Mouse (Mus musculus) lung, postnatal 0 days (tissue): ENCODE measurements at regions not wholly inside any gene's neighbourhood (a gene's known extent, or its start where the extent isn't known, plus 50 kb on each side); places are given as distances from the start of the nearest gene placed in this dataset.

ENCODE experiments used
- ATAC-seq: fragments of 200-750 bp; cut with Nextera tagmentation; 2 replicates; pipeline ENCODE4 v1.8.0; 2017; ENCODE audit warnings: moderate library complexity
- DNase-seq: peaks from one replicate; pipeline ENCODE4 v3.0.0-alpha.2; 2016; ENCODE audit warnings: low spot score
- H3K27ac ChIP-seq: fragments of 300-500 bp; sonication (generic); 2 replicates; pipeline ENCODE4 v1.5.1; 2014; ENCODE audit warnings: antibody characterized with exemption, mild to moderate bottlenecking, low read length, mixed read lengths
- H3K27me3 ChIP-seq: fragments of 300-500 bp; sonication (generic); replicated peaks from 2 replicates; pipeline ENCODE4 v1.6.1; 2014; ENCODE audit warnings: low read length, mixed read lengths; ENCODE audit not compliant: insufficient read depth
- H3K36me3 ChIP-seq: fragments of 300-500 bp; sonication (generic); 2 replicates; pipeline ENCODE4 v1.6.1; 2014; ENCODE audit warnings: low read length, mixed read lengths; ENCODE audit not compliant: insufficient read depth
- H3K4me1 ChIP-seq: fragments of 300-500 bp; sonication (generic); 2 replicates; pipeline ENCODE4 v1.6.1; 2014; ENCODE audit warnings: antibody characterized with exemption, low read depth, low read length, mixed read lengths; ENCODE audit not compliant: insufficient read depth
- H3K4me2 ChIP-seq: fragments of 300-500 bp; sonication (generic); replicated peaks from 2 replicates; pipeline ENCODE4 v1.6.1; 2014; ENCODE audit warnings: low read depth, mild to moderate bottlenecking, low read length, moderate library complexity, mixed read lengths
- H3K4me3 ChIP-seq: fragments of 300-500 bp; sonication (generic); 2 replicates; pipeline ENCODE4 v1.5.1; 2014; ENCODE audit warnings: low read depth, low read length
- H3K9ac ChIP-seq: fragments of 300-500 bp; sonication (generic); replicated peaks from 2 replicates; pipeline ENCODE4 v1.6.1; 2014; ENCODE audit warnings: low read depth, mild to moderate bottlenecking
- H3K9me3 ChIP-seq: fragments of 300-500 bp; sonication (generic); 2 replicates; pipeline ENCODE4 v1.6.1; 2016; ENCODE audit warnings: low read length, mixed read lengths
- CTCF ChIP-seq: IDR thresholded peaks from 2 replicates; pipeline ENCODE4 v1.5.1; 2016; ENCODE audit warnings: antibody characterized with exemption, mild to moderate bottlenecking
- EP300 ChIP-seq: IDR thresholded peaks from 2 replicates; pipeline ENCODE4 v1.6.1; 2016; ENCODE audit warnings: antibody characterized with exemption, mild to moderate bottlenecking, control low read depth
- WGBS: fragments of 180-500 bp; shearing (Covaris S2); extraction: QIAGEN DNeasy Blood & Tissue Kit; methylation state at CpG from one replicate; pipeline ENCODE4 v1.1.7; 2014; 5-methylcytosine and 5-hydroxymethylcytosine counted together

DNA sequence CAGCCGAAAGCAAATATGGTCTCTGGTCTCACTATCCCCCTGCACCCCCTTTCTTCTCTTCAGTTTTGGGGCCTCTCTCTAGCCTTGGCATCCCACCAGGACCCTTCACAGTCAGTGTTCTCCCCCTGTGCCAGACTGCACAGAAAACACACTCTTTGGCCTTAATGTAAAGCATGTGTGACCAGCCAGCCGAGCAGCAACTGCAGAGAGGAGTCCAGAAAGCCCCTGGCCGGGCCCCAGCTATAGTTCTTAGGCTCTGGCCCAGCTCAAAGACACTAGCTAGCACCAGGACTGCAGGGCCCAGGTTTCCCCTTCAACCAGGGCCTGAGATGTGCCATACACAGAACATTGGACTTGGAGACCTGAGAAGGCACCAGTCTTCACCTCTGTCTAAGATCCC lies 299.3 kb upstream of the Rtl1 start:
- DNase-seq (no peak), ATAC-seq (no peak)
- Histone ChIP-seq H3K27me3 (no peaks in the 10 kb centered on the region), H3K36me3 (no peaks in the 10 kb centered on the region), H3K4me3 (no peak overlapping the region), H3K27ac (no peak overlapping the region), H3K4me1 (no peaks in the 10 kb centered on the region), H3K9ac (no peak overlapping the region), H3K4me2 (no peak overlapping the region), H3K9me3 (no peaks in the 10 kb centered on the region)
- 73% methylated on average over 3 of the region's 3 CpGs for WGBS
- TF ChIP-seq CTCF: no peak
- TF ChIP-seq EP300: no peak

GRCm38 (mm10) chr12:109910966-109911495 lies 310.9 kb upstream of the Rtl1 start:
- WGBS: 62% methylated on average over 9 of the region's 9 CpGs

GRCm38 (mm10) chr12:109911506-109911905 lies 311.4 kb upstream of the Rtl1 start:
- ATAC-seq (no peak), DNase-seq (no peak)
- 72% methylated on average over 9 of the region's 9 CpGs for WGBS
- no peaks in the 10 kb centered on the region for H3K27me3 ChIP-seq
- H3K4me1 ChIP-seq: no peaks in the 10 kb centered on the region
- TF ChIP-seq CTCF (no peak), EP300 (no peak)
- no peak overlapping the region for H3K27ac ChIP-seq
- H3K36me3 ChIP-seq: no peaks in the 10 kb centered on the region
- no peak overlapping the region for H3K9ac ChIP-seq
- H3K4me2 ChIP-seq: no peak overlapping the region
- H3K4me3 ChIP-seq: no peak overlapping the region
- no peaks in the 10 kb centered on the region for H3K9me3 ChIP-seq

More at GRCm38 (mm10) chr12:109910966-109911495, 310.9 kb upstream of the Rtl1 start:
- no peak overlapping the region for H3K27ac ChIP-seq
- TF ChIP-seq EP300 (no peak), CTCF (no peak)
- H3K4me3 ChIP-seq: no peak overlapping the region
- no peaks in the 10 kb centered on the region for H3K36me3 ChIP-seq
- DNase-seq: no peak
- H3K4me2 ChIP-seq: no peak overlapping the region
- H3K27me3 ChIP-seq: no peaks in the 10 kb centered on the region
- H3K9me3 ChIP-seq: no peaks in the 10 kb centered on the region
- H3K4me1 ChIP-seq: no peaks in the 10 kb centered on the region
- ATAC-seq: no peak
- no peak overlapping the region for H3K9ac ChIP-seq

- H3K36me3 ChIP-seq: no peaks in the 10 kb centered on the region
- H3K4me1 ChIP-seq: no peaks in the 10 kb centered on the region
- no peaks in the 10 kb centered on the region for H3K9me3 ChIP-seq
- WGBS: 60% methylated on average over 6 of the region's 6 CpGs
- ATAC-seq (no peak), DNase-seq (no peak)
- H3K9ac ChIP-seq: no peak overlapping the region
- no peak overlapping the region for H3K4me3 ChIP-seq
- H3K27ac ChIP-seq: no peak overlapping the region
- no peaks in the 10 kb centered on the region for H3K27me3 ChIP-seq
- H3K4me2 ChIP-seq: no peak overlapping the region
- TF ChIP-seq EP300: no peak
- no peak for TF ChIP-seq CTCF
These were observed 317.6 kb upstream of the Rtl1 start for GRCm38 (mm10) chr12:109917761-109918160.

DNA sequence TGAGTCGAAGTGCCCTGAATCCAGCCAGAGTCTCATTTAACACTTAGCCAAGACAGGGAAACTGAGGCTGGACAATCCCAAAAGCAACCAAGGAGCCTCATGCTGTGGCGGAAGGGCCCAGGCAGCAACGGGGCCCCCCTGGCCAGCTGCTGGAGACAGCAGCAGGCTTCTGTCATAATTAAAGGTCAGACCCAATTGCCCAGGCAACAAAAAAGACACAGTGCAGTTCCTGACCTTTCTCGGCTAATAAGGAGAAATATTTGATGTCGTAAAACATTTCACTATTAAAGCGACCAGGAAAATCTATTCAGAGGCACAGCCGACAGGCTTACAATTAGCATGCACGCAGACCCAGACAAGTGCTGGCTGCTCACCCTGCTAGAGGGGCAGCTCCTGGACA lies 318.8 kb upstream of the Rtl1 start:
- ATAC-seq: no peak
- Histone ChIP-seq H3K36me3 (no peaks in the 10 kb centered on the region), H3K27ac (no peak overlapping the region), H3K9ac (no peak overlapping the region), H3K27me3 (no peaks in the 10 kb centered on the region), H3K4me2 (no peak overlapping the region), H3K4me1 (no peaks in the 10 kb centered on the region), H3K4me3 (no peak overlapping the region), H3K9me3 (no peaks in the 10 kb centered on the region)
- WGBS: 69% methylated on average over 8 of the region's 8 CpGs
- peak; percentile 9 for DNase-seq
- no peak for TF ChIP-seq EP300
- TF ChIP-seq CTCF: no peak

- ATAC-seq (no peak), DNase-seq (no peak)
- no peak overlapping the region for H3K27ac ChIP-seq
- H3K4me3 ChIP-seq: no peak overlapping the region
- H3K9me3 ChIP-seq: no peaks in the 10 kb centered on the region
- no peak overlapping the region for H3K4me2 ChIP-seq
- WGBS: 85% methylated on average over 10 of the region's 10 CpGs
- H3K36me3 ChIP-seq: no peaks in the 10 kb centered on the region
- no peaks in the 10 kb centered on the region for H3K4me1 ChIP-seq
- no peaks in the 10 kb centered on the region for H3K27me3 ChIP-seq
- no peak for TF ChIP-seq CTCF
- TF ChIP-seq EP300: no peak
- H3K9ac ChIP-seq: no peak overlapping the region
These were observed 322.0 kb upstream of the Rtl1 start for GRCm38 (mm10) chr12:109922111-109922510.

- H3K4me2 ChIP-seq: no peak overlapping the region
- WGBS: 63% methylated on average over 6 of the region's 6 CpGs
- H3K9me3 ChIP-seq: no peaks in the 10 kb centered on the region
These were observed 325.7 kb upstream of the Rtl1 start for GRCm38 (mm10) chr12:109925866-109926265.

More at GRCm38 (mm10) chr12:109925866-109926265, 325.7 kb upstream of the Rtl1 start:
- DNase-seq (no peak), ATAC-seq (no peak)
- H3K9ac ChIP-seq: no peak overlapping the region
- H3K36me3 ChIP-seq: no peaks in the 10 kb centered on the region
- H3K4me3 ChIP-seq: no peak overlapping the region
- no peaks in the 10 kb centered on the region for H3K4me1 ChIP-seq
- no peak overlapping the region for H3K27ac ChIP-seq
- H3K27me3 ChIP-seq: no peaks in the 10 kb centered on the region
- TF ChIP-seq EP300: no peak
- TF ChIP-seq CTCF: no peak
